Mouse (Mus musculus) kidney, embryonic 15.5 days (tissue): ENCODE results near the gene Rnft2. TPM values are rescaled to one million over a fixed set of nuclear protein-coding genes. Genes with fewer than 3 reads are reported as not detected.
A peak's percentile ranks its signal among the peaks of the same experiment; 100 is the strongest.

Experiments
- ATAC-seq: fragments of 200-750 bp; cut with Nextera tagmentation; replicated peaks from 2 replicates; pipeline ENCODE4 v1.8.0; 2017; ENCODE audit warnings: moderate TSS enrichment; ENCODE audit not compliant: low FRiP score
- H3K27ac ChIP-seq: fragments of 300-500 bp; sonication (generic); 2 replicates; pipeline ENCODE4 v1.5.1; 2015; ENCODE audit warnings: mild to moderate bottlenecking, inconsistent platforms
- H3K27me3 ChIP-seq: fragments of 300-500 bp; sonication (generic); 2 replicates; pipeline ENCODE4 v1.6.1; 2015; ENCODE audit warnings: inconsistent platforms
- H3K36me3 ChIP-seq: fragments of 300-500 bp; sonication (generic); 2 replicates; pipeline ENCODE4 v1.6.1; 2015; ENCODE audit warnings: inconsistent platforms
- H3K4me1 ChIP-seq: fragments of 300-500 bp; sonication (generic); 2 replicates; pipeline ENCODE4 v1.6.1; 2015; ENCODE audit warnings: inconsistent platforms
- H3K4me2 ChIP-seq: fragments of 300-500 bp; sonication (generic); 2 replicates; pipeline ENCODE4 v1.6.1; 2015; ENCODE audit warnings: moderate library complexity, mild to moderate bottlenecking, inconsistent platforms
- H3K4me3 ChIP-seq: fragments of 300-500 bp; sonication (generic); replicated peaks from 2 replicates; pipeline ENCODE4 v1.5.1; 2015; ENCODE audit warnings: mild to moderate bottlenecking, inconsistent platforms
- H3K9ac ChIP-seq: fragments of 300-500 bp; sonication (generic); 2 replicates; pipeline ENCODE4 v1.6.1; 2015; ENCODE audit warnings: mild to moderate bottlenecking, inconsistent platforms
- H3K9me3 ChIP-seq: fragments of 300-500 bp; sonication (generic); replicated peaks from 2 replicates; pipeline ENCODE4 v1.6.1; 2016; ENCODE audit warnings: inconsistent platforms
- WGBS: fragments of 180-500 bp; shearing (Covaris S2); methylation state at CpG from one replicate; pipeline ENCODE4 v1.1.7; 2015; ENCODE audit warnings: mixed read lengths; 5-methylcytosine and 5-hydroxymethylcytosine counted together
- polyA plus RNA-seq: library from polyadenylated mRNA; unstranded; fragments of >200 nt; fragmentation: Nextera tagmentation; extraction: Ambion mirVana; gene quantifications from 2 replicates; pipeline ENCODE4 v1.2.1, GENCODE M21; 2015

Gene Rnft2
- polyA plus RNA-seq, 1 experiment from 2014 or later = 3.5 TPM

DNA sequence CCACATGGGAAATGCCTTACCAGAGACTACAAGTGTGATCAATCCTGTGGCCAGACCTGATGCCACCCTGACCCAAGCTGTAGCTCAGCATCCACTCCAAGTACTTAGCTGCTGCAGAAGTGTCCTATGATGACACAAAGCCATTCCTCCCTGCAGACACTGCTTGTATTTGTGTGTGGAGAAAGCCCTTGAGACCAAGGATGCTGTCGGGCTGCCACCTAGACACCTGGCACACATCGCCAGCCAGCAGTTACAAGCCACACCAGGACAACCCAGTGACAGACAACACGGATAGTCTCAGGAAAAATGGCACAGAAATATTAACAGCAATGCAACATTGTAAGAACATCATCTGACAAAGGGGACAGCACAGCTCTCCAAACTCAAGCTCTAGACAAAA, 99.5 kb downstream of the Rnft2 start:
- peaks cover 45% of the 10 kb centered on the region for H3K4me1 ChIP-seq
- no peak for ATAC-seq
- no peak overlapping the region for H3K4me2 ChIP-seq
- H3K27me3 ChIP-seq = no peaks in the 10 kb centered on the region
- H3K36me3 ChIP-seq = peaks cover 29% of the 10 kb centered on the region
- H3K9me3 ChIP-seq = no peaks in the 10 kb centered on the region
- H3K4me3 ChIP-seq = no peak overlapping the region
- H3K27ac ChIP-seq = no peak overlapping the region
- H3K9ac ChIP-seq = no peak overlapping the region
- 88% methylated on average over 3 of the region's 3 CpGs for WGBS

DNA sequence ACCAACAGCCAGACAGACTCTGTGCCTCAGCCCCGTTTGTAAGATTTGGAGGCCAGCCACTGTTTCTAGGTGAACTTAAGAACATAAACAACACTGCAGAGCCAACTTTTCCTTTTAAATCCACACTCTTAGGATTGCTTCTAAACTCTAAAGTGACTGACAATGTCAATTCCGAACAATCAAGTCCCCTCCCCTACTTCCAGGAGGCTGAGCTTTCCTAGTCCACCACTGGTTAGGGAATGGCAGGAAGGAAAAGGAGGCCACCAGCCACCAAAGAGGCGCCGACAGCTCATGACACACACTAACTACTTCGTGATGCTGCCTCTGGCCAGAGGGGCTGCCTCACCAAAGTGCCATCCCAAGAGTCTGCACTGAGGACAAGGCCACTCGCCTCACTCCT, 100.1 kb downstream of the Rnft2 start:
- Histone ChIP-seq H3K9me3 (no peaks in the 10 kb centered on the region), H3K4me3 (no peak overlapping the region), H3K27me3 (no peaks in the 10 kb centered on the region), H3K27ac (no peak overlapping the region), H3K4me1 (peaks cover 45% of the 10 kb centered on the region), H3K36me3 (peaks cover 36% of the 10 kb centered on the region), H3K4me2 (no peak overlapping the region), H3K9ac (no peak overlapping the region)
- no peak for ATAC-seq
- WGBS = 80% methylated on average over 6 of the region's 6 CpGs

DNA sequence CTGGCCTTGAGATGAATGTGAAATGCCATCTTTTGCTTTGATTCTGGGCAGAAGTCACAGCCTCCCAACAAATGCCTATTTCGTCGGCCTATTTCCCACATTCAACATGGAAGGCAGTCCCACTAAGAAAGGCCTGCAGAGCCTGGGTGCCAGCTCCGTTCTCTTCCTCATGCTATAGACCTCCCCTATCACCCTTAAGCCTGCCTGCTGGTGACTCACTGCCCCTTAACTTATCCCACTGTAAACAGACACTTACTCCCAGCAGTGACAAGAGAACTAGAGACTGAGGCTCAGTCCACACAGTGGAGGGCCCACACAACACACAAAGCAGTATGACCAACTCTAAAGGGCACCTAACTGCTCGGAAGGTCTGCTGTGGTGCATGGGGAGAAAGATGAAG, 100.6 kb downstream of the Rnft2 start:
- ATAC-seq = no peak
- H3K4me3 ChIP-seq = no peak overlapping the region
- H3K27ac ChIP-seq = 0 out of 2 replicates have a peak overlapping the region, but pooled peaks have one; percentile 66
- no peaks in the 10 kb centered on the region for H3K27me3 ChIP-seq
- WGBS = 77% methylated on average over 4 of the region's 4 CpGs
- no peaks in the 10 kb centered on the region for H3K9me3 ChIP-seq
- no peak overlapping the region for H3K4me2 ChIP-seq
- peaks cover 45% of the 10 kb centered on the region for H3K4me1 ChIP-seq
- no peak overlapping the region for H3K9ac ChIP-seq
- peaks cover 41% of the 10 kb centered on the region for H3K36me3 ChIP-seq

DNA sequence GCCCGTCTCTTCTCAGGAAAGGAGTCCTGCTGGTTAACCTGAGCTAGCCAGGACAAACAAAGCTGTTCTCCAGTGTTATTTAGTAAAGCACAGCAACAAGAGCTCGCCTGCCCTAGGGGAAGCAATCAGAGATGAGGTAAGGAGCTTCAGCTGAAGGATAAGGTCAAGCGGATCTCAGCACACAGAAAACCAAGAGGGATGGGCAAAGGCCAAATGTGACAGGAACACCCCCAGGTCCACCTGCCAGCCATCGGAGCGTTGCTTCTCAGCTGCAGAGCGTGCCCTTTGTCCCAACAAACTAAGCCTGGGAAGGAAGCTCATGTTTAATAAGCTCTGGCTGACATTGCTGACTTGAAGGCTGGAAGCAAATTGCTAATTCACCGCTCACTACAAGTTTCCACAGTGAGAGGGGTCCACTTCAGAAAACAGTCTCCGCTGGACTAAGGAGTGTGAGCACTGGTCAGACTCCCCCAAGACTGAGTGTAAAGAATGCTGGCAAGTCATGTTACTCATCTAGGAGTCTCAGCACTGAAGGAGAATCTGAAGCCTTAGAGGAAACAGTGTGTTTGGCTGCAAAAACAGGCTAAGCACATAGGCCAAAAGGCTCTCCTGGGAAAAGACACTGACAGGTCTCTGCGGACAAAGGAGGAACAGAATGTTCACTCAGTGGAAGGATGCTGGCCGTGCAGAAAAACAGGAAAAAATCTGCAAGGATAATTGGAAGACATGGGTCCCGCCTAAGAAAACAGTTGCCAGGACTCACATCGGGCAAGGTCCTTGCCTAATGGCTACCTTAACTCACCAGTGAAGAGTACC, 101.5 kb downstream of the Rnft2 start:
- Histone ChIP-seq H3K4me1 (peaks cover 45% of the 10 kb centered on the region), H3K9ac (no peak overlapping the region), H3K9me3 (no peaks in the 10 kb centered on the region), H3K36me3 (peaks cover 49% of the 10 kb centered on the region), H3K27me3 (no peaks in the 10 kb centered on the region), H3K27ac (peak overlapping the region; percentile 66), H3K4me2 (no peak overlapping the region), H3K4me3 (no peak overlapping the region)
- 54% methylated on average over 12 of the region's 12 CpGs for WGBS
- ATAC-seq = 0 out of 2 replicates have a peak, but pooled peaks have one; percentile 33

DNA sequence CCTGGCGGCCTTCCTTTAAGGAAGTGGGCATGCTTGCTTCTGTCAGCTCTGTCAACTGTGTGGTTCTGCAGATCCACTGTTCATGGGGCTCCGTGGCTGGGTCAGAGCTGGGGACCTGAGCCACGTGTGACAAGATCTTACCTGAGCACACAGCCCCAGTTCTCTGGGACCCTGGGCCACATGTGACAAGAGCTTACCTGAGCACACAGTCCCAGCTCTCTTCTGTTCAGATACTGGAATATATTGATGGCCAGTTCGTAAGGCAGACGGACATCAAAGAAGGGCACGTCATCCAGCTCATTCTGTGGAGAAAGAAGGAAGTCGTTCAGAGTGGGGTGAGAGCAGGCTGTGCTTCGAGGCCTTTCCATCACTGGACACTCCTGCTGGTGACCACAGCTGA, 102.4 kb downstream of the Rnft2 start:
- Histone ChIP-seq H3K36me3 (peaks cover 54% of the 10 kb centered on the region), H3K4me2 (no peak overlapping the region), H3K27ac (0 out of 2 replicates have a peak overlapping the region, but pooled peaks have one; percentile 66), H3K27me3 (no peaks in the 10 kb centered on the region), H3K4me1 (peaks cover 44% of the 10 kb centered on the region), H3K9me3 (no peaks in the 10 kb centered on the region), H3K9ac (no peak overlapping the region), H3K4me3 (no peak overlapping the region)
- ATAC-seq = no peak
- WGBS = 79% methylated on average over 8 of the region's 8 CpGs

Other genes with a start within 250 kb of the Rnft2 start
- gene Tesc, start 217.4 kb downstream of the Rnft2 start, polyA plus RNA-seq = 17.1 and 18.6 TPM in 2 replicates
- 25.7 and 28.9 TPM in 2 replicates for gene Fbxw8, start 89.7 kb downstream of the Rnft2 start, polyA plus RNA-seq
- gene Hrk, start 80.5 kb downstream of the Rnft2 start, polyA plus RNA-seq = 0.09 and 0.12 TPM in 2 replicates
- gene 2410131K14Rik, start 111 bp upstream of the Rnft2 start, polyA plus RNA-seq = 9.0 and 9.2 TPM in 2 replicates